Mouse (Mus musculus) intestine, embryonic 14.5 days (tissue): ENCODE data around the gene Tas2r135. TPM values are rescaled to one million over a fixed set of nuclear protein-coding genes. Genes with fewer than 3 reads are reported as not detected.

Experiments
- ATAC-seq: fragments of 200-750 bp; cut with Nextera tagmentation; replicated peaks from 2 replicates; pipeline ENCODE4 v1.8.0; 2017; ENCODE audit warnings: low read depth, moderate number of reproducible peaks, moderate TSS enrichment, moderate library complexity; ENCODE audit not compliant: low FRiP score, low TSS enrichment
- DNase-seq: peaks from one replicate; pipeline ENCODE4 v3.0.0-alpha.2; 2018; ENCODE audit warnings: low spot score
- H3K27ac ChIP-seq: fragments of 300-500 bp; sonication (generic); 2 replicates; pipeline ENCODE4 v1.5.1; 2014; ENCODE audit warnings: low read depth, mild to moderate bottlenecking, control low read depth
- H3K27me3 ChIP-seq: fragments of 300-500 bp; sonication (generic); replicated peaks from 2 replicates; pipeline ENCODE4 v1.6.1; 2014; ENCODE audit warnings: low read length, control low read depth; ENCODE audit not compliant: control insufficient read depth, insufficient read depth
- H3K36me3 ChIP-seq: fragments of 300-500 bp; sonication (generic); 2 replicates; pipeline ENCODE4 v1.6.1; 2014; ENCODE audit warnings: low read length, control low read depth; ENCODE audit not compliant: control insufficient read depth, insufficient read depth
- H3K4me1 ChIP-seq: fragments of 300-500 bp; sonication (generic); replicated peaks from 2 replicates; pipeline ENCODE4 v1.6.1; 2014; ENCODE audit warnings: low read length, control low read depth, mixed read lengths; ENCODE audit not compliant: control insufficient read depth, insufficient read depth
- H3K4me2 ChIP-seq: fragments of 300-500 bp; sonication (generic); 2 replicates; pipeline ENCODE4 v1.6.1; 2014; ENCODE audit warnings: low read length
- H3K4me3 ChIP-seq: fragments of 300-500 bp; sonication (generic); 2 replicates; pipeline ENCODE4 v1.5.1; 2014; ENCODE audit warnings: low read depth, low read length, control low read depth, mixed read lengths
- H3K9ac ChIP-seq: fragments of 300-500 bp; sonication (generic); 2 replicates; pipeline ENCODE4 v1.6.1; 2014; ENCODE audit warnings: mild to moderate bottlenecking, low read length
- H3K9me3 ChIP-seq: fragments of 300-500 bp; sonication (generic); 2 replicates; pipeline ENCODE4 v1.6.1; 2016; ENCODE audit warnings: low read length, control low read depth; ENCODE audit not compliant: control insufficient read depth
- WGBS: fragments of 180-500 bp; shearing (Covaris S2); extraction: QIAGEN DNeasy Blood & Tissue Kit; methylation state at CpG from one replicate; pipeline ENCODE4 v1.1.7; 2014; 5-methylcytosine and 5-hydroxymethylcytosine counted together
- polyA plus RNA-seq: library from polyadenylated mRNA; unstranded; fragments of >200 nt; fragmentation: Nextera tagmentation; extraction: Ambion mirVana; gene quantifications from 2 replicates; pipeline ENCODE4 v1.2.1, GENCODE M21; 2014

The Tas2r135 gene
- 0.16 TPM in 1 of 2 replicates, not detected in the other for polyA plus RNA-seq

DNA sequence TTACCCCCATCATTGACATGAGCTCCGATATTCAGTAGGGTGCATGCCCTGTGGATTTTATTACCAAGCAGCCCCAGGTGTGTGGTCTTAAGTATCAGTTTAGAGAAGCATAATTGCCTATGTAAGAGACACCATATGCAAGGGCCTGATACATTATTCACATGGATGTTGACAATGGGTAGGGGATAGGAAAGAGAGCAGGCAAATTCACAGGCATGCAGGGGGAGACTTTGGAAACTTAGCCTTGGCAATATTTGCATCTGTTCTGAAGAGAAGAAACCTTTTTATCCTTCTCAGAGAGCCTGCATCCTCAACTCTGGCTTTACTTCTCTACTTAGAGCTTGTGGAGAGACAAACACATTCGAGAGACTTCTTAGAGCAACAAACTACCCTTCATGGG lies at the start of gene Tas2r135:
Gene Tas2r135 (plus strand): TSS at position 301 of the 400 bp plus-strand sequence.
- Histone ChIP-seq H3K4me2 (no peak within 1 kb of the TSS), H3K4me1 (no peaks in the 10 kb centered on the region), H3K36me3 (no peaks in the 10 kb centered on the region), H3K4me3 (no peak within 1 kb of the TSS), H3K9me3 (no peaks in the 10 kb centered on the region), H3K27ac (no peak within 1 kb of the TSS), H3K9ac (no peak within 1 kb of the TSS), H3K27me3 (no peaks in the 10 kb centered on the region)
- DNase-seq = no peak
- 79% methylated on average over 2 of the region's 2 CpGs for WGBS
- no peak for ATAC-seq

DNA sequence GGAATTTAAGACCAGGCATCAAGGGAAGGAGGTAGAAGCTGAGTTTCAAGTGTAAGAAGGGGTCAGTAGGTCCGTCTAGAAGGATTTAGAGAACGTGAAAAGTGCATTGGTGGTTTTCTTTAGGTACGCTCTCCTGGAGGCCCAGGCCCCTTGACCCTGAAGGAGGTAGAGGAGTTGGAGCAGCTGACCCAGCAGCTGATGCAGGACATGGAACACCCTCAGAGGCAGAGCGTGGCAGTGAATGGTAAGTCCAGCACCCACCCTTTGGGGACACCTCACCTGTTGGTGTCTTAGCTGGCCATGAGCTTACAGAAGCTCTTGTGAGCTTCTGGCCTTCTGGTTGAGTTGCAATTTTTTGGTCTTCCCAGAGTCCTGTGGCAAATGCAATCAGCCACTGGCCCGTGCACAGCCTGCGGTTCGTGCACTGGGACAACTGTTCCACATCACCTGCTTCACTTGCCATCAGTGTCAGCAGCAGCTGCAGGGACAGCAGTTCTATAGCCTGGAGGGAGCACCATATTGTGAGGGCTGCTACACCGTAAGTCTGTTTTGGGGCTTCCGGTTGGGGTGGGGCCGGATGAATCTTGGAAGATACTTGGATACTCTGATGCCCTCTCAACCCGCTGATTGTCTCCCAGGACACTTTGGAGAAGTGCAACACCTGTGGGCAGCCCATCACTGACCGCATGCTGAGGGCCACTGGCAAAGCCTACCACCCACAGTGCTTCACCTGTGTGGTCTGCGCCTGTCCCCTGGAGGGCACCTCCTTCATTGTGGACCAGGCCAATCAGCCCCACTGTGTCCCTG lies 49.2 kb upstream of the Tas2r135 start:
- peaks cover 44% of the 10 kb centered on the region for H3K4me1 ChIP-seq
- H3K9me3 ChIP-seq = no peaks in the 10 kb centered on the region
- H3K4me2 ChIP-seq = no peak overlapping the region
- H3K27me3 ChIP-seq = no peaks in the 10 kb centered on the region
- ATAC-seq = no peak
- H3K9ac ChIP-seq = no peak overlapping the region
- WGBS = 95% methylated on average over 13 of the region's 13 CpGs
- H3K4me3 ChIP-seq = no peak overlapping the region
- peaks cover 82% of the 10 kb centered on the region for H3K36me3 ChIP-seq
- H3K27ac ChIP-seq = no peak overlapping the region
- no peak for DNase-seq

DNA sequence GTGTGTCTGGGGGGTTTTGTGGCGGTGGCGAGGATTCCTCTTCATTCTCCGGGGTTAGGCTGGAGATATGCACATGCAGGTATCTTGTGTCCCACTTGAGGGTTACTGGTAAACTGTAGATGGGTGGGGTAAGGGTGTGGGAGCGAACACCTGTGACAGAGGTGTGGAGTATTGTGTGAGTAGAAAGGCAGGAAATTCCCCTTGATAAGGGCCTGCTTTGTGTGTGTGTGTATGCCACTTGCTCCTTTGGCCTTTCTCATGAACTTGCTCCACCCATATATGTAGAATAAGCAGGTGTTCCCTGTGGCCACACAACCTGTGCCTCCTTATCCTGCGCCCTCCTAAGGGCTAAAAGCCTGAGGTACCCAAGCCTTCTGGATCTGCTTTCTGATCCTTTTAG lies 48.3 kb upstream of the Tas2r135 start:
- Histone ChIP-seq H3K4me2 (no peak overlapping the region), H3K36me3 (peaks cover 84% of the 10 kb centered on the region), H3K4me3 (no peak overlapping the region), H3K4me1 (peaks cover 35% of the 10 kb centered on the region), H3K9me3 (no peaks in the 10 kb centered on the region), H3K27ac (no peak overlapping the region), H3K27me3 (no peaks in the 10 kb centered on the region), H3K9ac (no peak overlapping the region)
- no peak for DNase-seq
- no peak for ATAC-seq
- WGBS = 94% methylated on average over 5 of the region's 5 CpGs

DNA sequence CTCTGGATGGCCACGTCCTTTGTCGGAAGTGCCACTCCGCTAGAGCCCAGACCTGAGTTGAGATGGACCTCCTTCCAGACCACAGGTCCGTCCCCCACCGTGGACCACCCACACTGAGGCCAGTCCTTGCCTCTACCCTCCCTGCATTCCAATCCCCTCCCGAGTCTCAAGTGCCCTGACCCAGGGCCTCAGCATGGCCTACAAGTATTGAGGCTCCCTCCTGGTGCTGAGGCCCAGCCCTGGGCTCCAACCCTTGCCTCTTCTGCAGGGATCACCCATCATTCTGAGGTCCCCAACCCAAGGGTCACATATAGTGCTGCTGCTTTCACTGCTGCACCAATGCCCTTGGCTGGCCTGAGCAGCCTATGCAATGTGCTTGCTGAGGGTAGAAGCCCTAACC lies 47.3 kb upstream of the Tas2r135 start:
- DNase-seq (no peak), ATAC-seq (no peak)
- no peak overlapping the region for H3K4me2 ChIP-seq
- no peaks in the 10 kb centered on the region for H3K9me3 ChIP-seq
- no peaks in the 10 kb centered on the region for H3K27me3 ChIP-seq
- H3K9ac ChIP-seq = no peak overlapping the region
- H3K4me1 ChIP-seq = peaks cover 25% of the 10 kb centered on the region
- H3K4me3 ChIP-seq = no peak overlapping the region
- H3K36me3 ChIP-seq = peaks cover 77% of the 10 kb centered on the region
- no peak overlapping the region for H3K27ac ChIP-seq
- WGBS = 35% methylated on average over 6 of the region's 6 CpGs

DNA sequence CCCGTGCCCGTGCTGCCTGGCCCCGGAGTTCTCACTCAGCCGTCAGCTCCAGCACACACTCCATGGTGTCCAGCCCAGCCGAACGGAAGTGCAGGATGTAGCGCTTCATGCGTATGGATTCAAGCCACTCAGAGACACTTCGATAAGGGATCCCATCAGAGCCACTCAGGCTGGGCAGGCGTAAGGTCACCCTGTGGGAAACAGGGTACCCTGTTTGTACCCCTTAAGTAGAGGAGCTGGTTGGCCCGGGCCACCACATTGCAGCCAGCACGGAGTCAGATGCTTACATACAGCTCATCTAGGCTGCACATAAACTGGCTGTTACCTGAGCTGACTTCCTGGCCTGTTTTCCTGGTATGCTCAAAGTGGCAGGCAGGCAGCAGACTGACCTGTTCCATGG lies 46.3 kb upstream of the Tas2r135 start:
- no peak for DNase-seq
- Histone ChIP-seq H3K9me3 (no peaks in the 10 kb centered on the region), H3K27ac (no peak overlapping the region), H3K36me3 (peaks cover 70% of the 10 kb centered on the region), H3K4me2 (no peak overlapping the region), H3K9ac (no peak overlapping the region), H3K27me3 (no peaks in the 10 kb centered on the region), H3K4me1 (peaks cover 16% of the 10 kb centered on the region), H3K4me3 (no peak overlapping the region)
- 92% methylated on average over 12 of the region's 12 CpGs for WGBS
- no peak for ATAC-seq

DNA sequence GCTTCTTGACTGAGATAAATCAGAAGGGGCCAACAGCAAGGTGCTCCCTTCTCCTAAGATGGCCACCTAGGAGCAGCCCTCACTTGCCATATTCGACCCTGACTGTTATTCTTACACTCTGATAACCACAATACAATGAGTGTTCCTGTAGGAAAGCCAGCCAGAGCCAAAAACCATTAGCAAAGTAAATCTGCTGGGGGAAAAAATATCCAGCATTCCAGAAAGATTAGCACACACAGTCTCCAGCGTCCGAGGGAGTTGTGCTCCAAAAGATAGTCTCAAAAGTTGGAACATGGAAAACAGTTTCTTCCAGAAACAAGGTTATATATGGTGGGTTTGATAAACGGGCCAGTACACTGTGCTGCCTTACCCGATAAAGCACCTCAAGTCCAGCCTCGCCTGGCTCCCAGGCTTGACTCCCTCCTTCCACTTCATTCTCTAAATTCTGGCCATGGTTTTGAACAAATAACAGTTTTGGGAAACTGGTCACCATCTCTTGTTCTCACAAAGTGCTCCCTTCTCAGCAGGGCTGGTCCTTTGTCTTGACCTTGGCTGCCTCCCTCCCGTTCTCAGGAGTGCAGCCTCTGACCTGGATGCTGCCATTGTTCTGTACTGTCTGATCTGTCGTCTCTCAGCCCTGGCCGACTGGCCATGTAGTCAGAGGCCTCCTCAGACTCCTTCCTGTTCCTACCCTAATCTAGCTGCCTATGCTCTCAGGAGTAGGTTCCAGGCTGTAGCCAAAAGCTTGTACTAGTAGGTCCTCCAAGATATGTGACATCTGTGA lies 45.7 kb upstream of the Tas2r135 start:
- Histone ChIP-seq H3K4me2 (no peak overlapping the region), H3K4me3 (no peak overlapping the region), H3K36me3 (peaks cover 70% of the 10 kb centered on the region), H3K4me1 (peaks cover 10% of the 10 kb centered on the region), H3K27me3 (no peaks in the 10 kb centered on the region), H3K27ac (0 out of 2 replicates have a peak overlapping the region, but pooled peaks have one; percentile 18), H3K9ac (no peak overlapping the region), H3K9me3 (no peaks in the 10 kb centered on the region)
- ATAC-seq (no peak), DNase-seq (no peak)
- WGBS = 67% methylated on average over 9 of the region's 9 CpGs

DNA sequence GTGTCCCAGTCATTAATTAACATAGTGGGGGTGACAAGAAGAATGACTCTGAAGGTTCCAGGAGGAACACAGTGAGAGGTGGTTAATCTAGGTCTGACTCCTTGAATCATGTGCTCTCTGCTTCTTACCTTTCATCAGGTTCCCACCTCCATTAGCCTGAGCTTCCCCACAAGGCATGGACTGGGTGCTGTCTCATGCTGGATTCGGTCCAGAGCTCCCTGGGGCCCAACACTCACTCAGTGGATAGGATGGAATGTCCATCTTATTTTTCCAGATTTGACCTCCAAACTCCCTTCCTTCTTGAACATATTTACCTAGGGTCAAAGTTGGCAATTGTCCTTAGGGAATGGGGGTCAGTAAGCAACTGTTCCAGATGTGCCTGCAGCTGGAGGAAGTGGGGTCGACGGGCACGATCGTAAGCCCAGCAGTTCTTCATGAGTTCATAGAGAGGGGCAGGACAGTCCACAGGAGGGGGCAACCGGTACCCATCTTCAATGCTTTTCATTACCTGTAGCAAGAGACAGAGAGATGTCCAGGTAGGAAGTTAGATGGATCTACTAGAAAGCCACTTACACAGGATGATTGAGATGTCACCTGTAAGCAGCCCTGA lies 44.9 kb upstream of the Tas2r135 start:
- Histone ChIP-seq H3K9ac (no peak overlapping the region), H3K4me3 (no peak overlapping the region), H3K36me3 (peaks cover 66% of the 10 kb centered on the region), H3K27ac (no peak overlapping the region), H3K4me1 (peaks cover 4% of the 10 kb centered on the region; the same call in 1 of the 2 replicates), H3K4me2 (no peak overlapping the region), H3K27me3 (no peaks in the 10 kb centered on the region), H3K9me3 (no peaks in the 10 kb centered on the region)
- DNase-seq (no peak), ATAC-seq (no peak)
- WGBS = 90% methylated on average over 6 of the region's 6 CpGs

DNA sequence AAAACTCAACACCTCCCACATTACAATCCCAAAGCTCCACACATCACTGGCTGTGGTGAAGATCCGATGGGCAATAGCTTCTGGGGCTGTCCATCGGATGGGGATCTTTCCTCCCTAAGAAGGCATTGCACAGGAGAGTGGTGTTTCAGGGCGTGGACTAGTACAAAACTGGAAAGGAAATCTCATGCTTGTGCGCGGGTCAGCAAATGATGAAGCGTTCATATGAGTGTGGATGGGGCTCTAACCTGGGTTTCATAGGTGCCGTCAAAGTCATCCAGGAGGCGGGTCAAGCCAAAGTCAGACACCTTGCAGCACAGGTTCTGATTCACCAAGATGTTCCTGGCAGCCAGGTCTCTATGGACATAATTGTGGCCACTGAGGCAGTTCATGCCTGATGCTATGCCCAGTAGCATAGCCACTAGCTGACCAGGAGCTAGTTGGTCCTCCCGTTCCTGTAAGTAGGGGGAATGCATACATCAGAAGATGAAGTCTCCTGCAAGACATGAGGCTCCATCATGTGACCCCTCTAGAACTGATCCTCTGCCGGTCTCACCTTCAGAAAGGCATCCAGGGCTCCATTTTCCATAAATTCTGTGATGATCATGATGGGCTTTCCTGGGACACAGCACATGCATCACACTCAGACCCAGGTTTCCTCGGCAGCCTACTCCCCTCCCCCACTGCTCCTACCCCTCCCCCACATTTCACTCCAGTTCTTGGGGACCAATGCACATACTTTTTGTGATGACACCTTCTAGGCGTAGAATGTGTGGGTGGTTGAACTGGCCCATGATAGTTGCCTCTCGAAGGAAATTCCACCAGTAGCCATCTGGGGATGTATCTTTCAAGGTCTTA lies 44.0 kb upstream of the Tas2r135 start:
- Histone ChIP-seq H3K9ac (no peak overlapping the region), H3K27me3 (no peaks in the 10 kb centered on the region), H3K4me1 (peaks cover 4% of the 10 kb centered on the region; the same call in 1 of the 2 replicates), H3K4me3 (no peak overlapping the region), H3K27ac (no peak overlapping the region), H3K9me3 (no peaks in the 10 kb centered on the region), H3K36me3 (peaks cover 57% of the 10 kb centered on the region), H3K4me2 (no peak overlapping the region)
- ATAC-seq (no peak), DNase-seq (no peak)
- 88% methylated on average over 13 of the region's 13 CpGs for WGBS
